Mouse (Mus musculus) MEL (cell line): ENCODE results near the gene Mroh2a.

Source experiments
- CTCF ChIP-seq, 3 experiments: IDR thresholded peaks in 2 of 3; conservative IDR thresholded peaks in 1 of 3; 2 replicates each; pipeline ENCODE4 v1.5.1; 2011 to 2012; ENCODE audit warnings: low read length in 3 of 3, low read depth in 2 of 3, mild to moderate bottlenecking in 2 of 3, improper control_type of control experiment in 1 of 3, inconsistent platforms in 1 of 3, mixed read lengths in 1 of 3, moderate library complexity in 1 of 3; ENCODE audit not compliant: control insufficient read depth in 1 of 3, insufficient read depth in 1 of 3, poor library complexity in 1 of 3, severe bottlenecking in 1 of 3
- E2F4 ChIP-seq: IDR thresholded peaks from 2 replicates; pipeline ENCODE4 v1.6.1; 2011; ENCODE audit warnings: low read depth, low read length, improper control_type of control experiment, borderline replicate concordance
- EP300 ChIP-seq, 2 experiments: IDR thresholded peaks; 2 replicates each; pipeline ENCODE4 v1.6.1; 2011; ENCODE audit warnings: improper control_type of control experiment in 2 of 2, low read length in 2 of 2, low read depth in 1 of 2, mild to moderate bottlenecking in 1 of 2
- ETS1 ChIP-seq: IDR thresholded peaks from 2 replicates; pipeline ENCODE4 v1.6.1; 2012; ENCODE audit warnings: low read depth, mild to moderate bottlenecking, inconsistent platforms, low read length, improper control_type of control experiment, moderate library complexity
- KAT2A ChIP-seq: conservative IDR thresholded peaks from 2 replicates; pipeline ENCODE4 v1.6.1; 2012; ENCODE audit warnings: low read depth, low read length, improper control_type of control experiment, inconsistent platforms
- MAFK ChIP-seq: IDR thresholded peaks from 2 replicates; pipeline ENCODE4 v1.6.1; 2011; ENCODE audit warnings: low read depth, mild to moderate bottlenecking, low read length, improper control_type of control experiment, borderline replicate concordance
- MXI1 ChIP-seq: IDR thresholded peaks from 2 replicates; pipeline ENCODE4 v1.6.1; 2011; ENCODE audit warnings: mild to moderate bottlenecking, low read depth, low read length, improper control_type of control experiment
- NELFE ChIP-seq: IDR thresholded peaks from 2 replicates; pipeline ENCODE4 v1.6.1; 2011; ENCODE audit warnings: low read depth, low read length, improper control_type of control experiment
- POLR2A ChIP-seq, 2 experiments: IDR thresholded peaks; 2 replicates each; pipeline ENCODE4 v1.6.1; 2011 to 2012; ENCODE audit warnings: low read length in 2 of 2, mild to moderate bottlenecking in 2 of 2, control low read depth in 1 of 2, improper control_type of control experiment in 1 of 2, low read depth in 1 of 2, moderate library complexity in 1 of 2; ENCODE audit not compliant: control insufficient read depth in 1 of 2, insufficient read depth in 1 of 2, poor library complexity in 1 of 2
- SMC3 ChIP-seq: IDR thresholded peaks from 2 replicates; pipeline ENCODE4 v1.6.1; 2011; ENCODE audit warnings: low read depth, low read length, improper control_type of control experiment
- TAL1 ChIP-seq: IDR thresholded peaks from 2 replicates; pipeline ENCODE4 v1.6.1; 2012; ENCODE audit warnings: mild to moderate bottlenecking, inconsistent platforms, low read length, moderate library complexity, mixed read lengths
- TCF12 ChIP-seq: IDR thresholded peaks from 2 replicates; pipeline ENCODE4 v1.6.1; 2014; ENCODE audit warnings: low read depth, mild to moderate bottlenecking, inconsistent platforms, low read length, improper control_type of control experiment, moderate library complexity
- USF2 ChIP-seq, 2 experiments: IDR thresholded peaks; 2 replicates each; pipeline ENCODE4 v1.6.1; 2011 to 2012; ENCODE audit warnings: improper control_type of control experiment in 2 of 2, low read length in 2 of 2, borderline replicate concordance in 1 of 2, inconsistent platforms in 1 of 2, low read depth in 1 of 2, mild to moderate bottlenecking in 1 of 2; ENCODE audit not compliant: insufficient read depth in 1 of 2
- ZC3H11A ChIP-seq: IDR thresholded peaks from 2 replicates; pipeline ENCODE4 v1.6.1; 2012; ENCODE audit warnings: low read depth, mild to moderate bottlenecking, inconsistent platforms, low read length, improper control_type of control experiment

GRCm38 (mm10) chr1:88268070-88268469, 41.3 kb downstream of the Mroh2a start:
- TF ChIP-seq CTCF (IDR thresholded peaks at IDR 0.05 in 2 of 3, conservative IDR thresholded peaks at IDR 0.05 in 1 of 3; ENCODE audit: control insufficient read depth in 1 of 3, insufficient read depth in 1 of 3, low read depth in 2 of 3, low read length in 3 of 3, poor library complexity in 1 of 3, severe bottlenecking in 1 of 3) (no peak), POLR2A (IDR thresholded peaks at IDR 0.05; ENCODE audit: control insufficient read depth in 1 of 2, insufficient read depth in 1 of 2, low read depth in 1 of 2, low read length in 2 of 2, poor library complexity in 1 of 2) (no peak), KAT2A (no peak), NELFE (no peak), E2F4 (no peak), USF2 (IDR thresholded peaks at IDR 0.05; ENCODE audit: borderline replicate concordance in 1 of 2, insufficient read depth in 1 of 2, low read depth in 1 of 2, low read length in 2 of 2) (no peak), ZC3H11A (no peak), MAFK (no peak), EP300 (IDR thresholded peaks at IDR 0.05; ENCODE audit: low read depth in 1 of 2, low read length in 2 of 2) (no peak), TAL1 (no peak), TCF12 (no peak), MXI1 (no peak), ETS1 (no peak), SMC3 (no peak)
